Mouse (Mus musculus): ENCODE measurements around the gene Atf7. TPM values are rescaled to one million over a fixed set of nuclear protein-coding genes. Genes with fewer than 3 reads are reported as not detected.
"Not testable (repeated sequence)": the region's sequence is repeated elsewhere in the genome, so short reads cannot be mapped to it uniquely, and the experiment has no call there.

Atf7 gene
- total RNA-seq, 2 experiments from 2014 or later = 19.4 to 93.1 TPM

GRCm38 (mm10) chr15:102623121-102623520 lies 2.1 kb downstream of the Atf7 start:
- no peak for ATAC-seq (replicated peaks; ENCODE audit: low FRiP score, poor library complexity, severe bottlenecking)

DNA sequence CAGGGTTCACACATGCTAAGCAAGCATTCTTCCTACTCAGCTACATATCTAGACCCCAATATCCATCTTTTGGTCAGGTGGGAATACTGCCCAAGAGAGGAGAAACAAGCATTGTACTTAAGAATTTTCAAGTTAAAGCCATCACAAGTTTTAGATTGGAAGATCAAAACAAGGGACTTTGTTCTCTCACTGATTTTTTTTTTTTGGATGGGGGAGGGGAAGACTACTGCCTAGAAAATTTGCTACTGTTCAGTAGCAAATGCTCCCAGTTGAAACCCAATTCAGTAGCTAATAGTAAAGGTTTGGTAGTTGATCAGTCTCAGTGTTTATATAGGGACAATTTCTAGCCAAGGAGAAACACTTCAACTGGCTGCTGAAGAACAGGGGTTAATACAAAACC lies 2.7 kb downstream of the Atf7 start:
- ATAC-seq (replicated peaks; ENCODE audit: low FRiP score, poor library complexity, severe bottlenecking) = no peak

- no peak for ATAC-seq (replicated peaks; ENCODE audit: low FRiP score, poor library complexity, severe bottlenecking)
Measured at GRCm38 (mm10) chr15:102620765-102621164, 4.5 kb downstream of the Atf7 start.

- no peak for ATAC-seq (replicated peaks; ENCODE audit: low FRiP score, poor library complexity, severe bottlenecking)
Measured at GRCm38 (mm10) chr15:102619486-102619885, 5.8 kb downstream of the Atf7 start.

DNA sequence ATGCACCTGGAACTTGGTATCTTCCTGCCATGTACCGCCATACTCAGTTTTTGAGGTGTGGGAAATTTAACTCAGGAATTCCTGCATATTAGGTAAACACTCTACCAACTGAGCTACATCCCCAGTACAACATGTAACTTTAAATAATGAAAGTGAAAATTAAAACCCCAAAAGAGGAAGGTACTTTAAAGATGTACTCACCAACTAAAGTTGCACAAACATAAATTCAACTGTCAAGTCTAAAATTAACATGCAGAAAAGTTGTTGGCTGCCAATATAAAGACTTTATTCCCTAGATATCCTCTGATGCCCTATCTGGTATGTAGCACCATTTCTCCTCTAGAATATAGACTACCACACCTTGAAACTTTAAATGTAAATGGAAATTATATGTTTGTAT lies 7.6 kb downstream of the Atf7 start:
- ATAC-seq (replicated peaks; ENCODE audit: low FRiP score, poor library complexity, severe bottlenecking) = no peak

DNA sequence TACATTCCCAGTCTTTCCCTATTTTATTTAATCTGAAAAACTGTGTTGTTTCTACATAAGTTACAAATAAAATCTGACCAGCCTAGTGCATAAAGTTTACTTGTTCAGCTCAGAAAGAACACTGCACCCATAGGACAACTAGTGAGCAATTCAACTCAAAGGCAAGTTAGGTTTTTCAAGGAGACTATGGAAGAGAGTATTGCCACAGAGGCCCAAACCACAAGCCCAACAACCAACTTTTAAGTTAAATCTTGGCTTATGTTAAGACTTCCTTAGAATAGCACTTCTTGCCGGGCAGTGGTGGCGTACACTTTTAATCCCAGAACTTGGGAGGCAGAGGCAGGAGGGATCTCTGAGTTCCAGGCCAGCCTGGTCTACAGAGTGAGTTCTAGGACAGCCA lies 9.1 kb downstream of the Atf7 start:
- ATAC-seq (replicated peaks; ENCODE audit: low FRiP score, poor library complexity, severe bottlenecking) = no peak

GRCm38 (mm10) chr15:102614224-102614623 lies 11.0 kb downstream of the Atf7 start:
- ATAC-seq (replicated peaks; ENCODE audit: low FRiP score, poor library complexity, severe bottlenecking) = no peak

- no peak for ATAC-seq (replicated peaks; ENCODE audit: low FRiP score, poor library complexity, severe bottlenecking)
Measured at GRCm38 (mm10) chr15:102612966-102613365, 12.3 kb downstream of the Atf7 start.

- ATAC-seq (replicated peaks; ENCODE audit: low FRiP score, poor library complexity, severe bottlenecking) = not testable (repeated sequence)
Measured at GRCm38 (mm10) chr15:102608586-102608985, 16.7 kb downstream of the Atf7 start.

DNA sequence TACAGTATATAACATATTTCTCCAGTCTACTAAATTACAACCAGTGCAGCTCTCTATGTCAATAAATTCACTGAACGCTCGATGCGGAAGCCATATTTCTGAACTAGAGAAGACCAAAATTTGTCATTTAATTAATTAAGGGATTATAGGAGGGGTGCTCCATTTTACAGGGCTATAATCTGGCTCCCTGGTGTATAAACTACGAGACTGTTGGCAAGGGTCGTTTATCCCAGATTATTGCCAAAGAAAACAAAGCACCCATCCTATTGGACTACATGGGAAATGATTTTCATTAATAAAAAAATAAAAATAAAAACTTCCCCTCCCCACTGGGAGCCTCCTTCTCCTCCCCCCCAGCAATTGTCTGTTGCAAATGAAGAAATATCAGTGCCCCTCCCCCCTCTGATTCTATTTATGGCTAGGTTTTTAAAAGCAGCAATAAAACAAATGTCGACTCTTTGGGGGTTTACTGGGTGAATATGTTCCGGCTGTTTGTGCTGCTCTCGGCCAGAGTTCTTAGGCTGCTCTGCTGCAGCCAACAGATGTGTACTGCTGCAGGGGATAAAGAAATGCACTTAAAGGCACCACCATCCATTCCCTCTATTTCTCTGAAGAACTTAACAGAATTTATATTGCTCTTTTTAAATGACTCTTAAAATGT lies 31.1 kb downstream of the Atf7 start:
- no peak for ATAC-seq (replicated peaks; ENCODE audit: low FRiP score, poor library complexity, severe bottlenecking)

DNA sequence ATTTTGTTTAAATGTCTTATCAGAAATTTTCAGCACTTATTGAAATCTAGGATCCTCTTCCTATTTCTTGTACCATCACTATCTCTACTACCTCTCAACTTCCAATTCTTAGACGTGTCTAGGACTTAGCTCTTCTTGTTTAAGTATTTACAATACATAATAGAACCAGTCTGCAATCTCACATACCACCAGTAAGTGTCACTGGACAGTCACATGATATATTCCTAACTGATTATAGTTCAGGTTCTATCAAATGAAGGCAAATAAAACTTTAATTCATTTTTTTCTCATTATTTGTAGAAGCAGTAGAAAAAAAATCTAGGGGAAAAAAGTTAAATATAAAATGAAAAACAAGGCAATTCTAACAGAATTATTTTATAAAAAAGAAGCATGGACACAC lies 32.6 kb downstream of the Atf7 start:
- ATAC-seq (replicated peaks; ENCODE audit: low FRiP score, poor library complexity, severe bottlenecking) = no peak

DNA sequence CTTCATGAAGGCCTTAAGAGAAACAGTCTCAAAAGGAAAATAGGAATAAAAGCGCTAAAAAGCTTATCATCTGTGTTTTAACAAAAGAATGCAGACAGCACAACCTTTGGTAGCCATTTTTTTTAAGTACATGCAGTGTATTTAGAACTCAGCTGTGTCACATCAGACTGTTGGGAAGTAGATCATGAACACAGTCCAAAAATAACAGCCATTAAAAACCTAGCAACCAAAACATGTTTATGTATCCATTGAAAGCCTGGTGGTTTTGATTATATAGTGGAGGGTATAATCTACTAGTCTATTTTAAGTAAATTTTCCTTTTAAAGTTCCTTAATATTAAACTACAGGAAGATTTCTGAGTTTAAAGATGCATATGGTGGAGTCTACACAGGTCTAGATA lies 34.7 kb downstream of the Atf7 start:
- no peak for ATAC-seq (replicated peaks; ENCODE audit: low FRiP score, poor library complexity, severe bottlenecking)

- ATAC-seq (replicated peaks; ENCODE audit: low FRiP score, poor library complexity, severe bottlenecking) = no peak
Measured at GRCm38 (mm10) chr15:102589826-102590225, 35.4 kb downstream of the Atf7 start.

- no peak for ATAC-seq (replicated peaks; ENCODE audit: low FRiP score, poor library complexity, severe bottlenecking)
Measured at GRCm38 (mm10) chr15:102585501-102585900, 39.8 kb downstream of the Atf7 start.

- no peak for ATAC-seq (replicated peaks; ENCODE audit: low FRiP score, poor library complexity, severe bottlenecking)
Measured at GRCm38 (mm10) chr15:102583708-102584383, 41.4 kb downstream of the Atf7 start.

DNA sequence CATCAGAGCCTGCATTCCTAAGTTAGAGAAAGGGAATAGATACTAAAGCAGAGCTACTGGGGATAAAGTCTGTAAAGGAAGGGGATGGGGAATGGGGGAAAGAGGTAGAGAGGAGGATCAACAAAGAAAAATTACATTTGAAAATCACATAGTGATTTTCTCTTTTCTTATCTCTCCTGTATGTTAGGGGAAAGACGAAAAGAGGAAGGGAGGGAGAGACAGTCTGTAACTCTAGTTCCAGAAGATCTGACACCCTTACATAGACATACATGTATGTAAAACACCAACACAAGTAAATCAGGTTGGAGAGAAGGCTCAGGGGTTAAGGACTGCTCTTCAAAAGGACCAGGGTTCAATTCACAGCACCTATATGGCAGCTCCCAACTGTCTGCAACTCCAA lies 44.1 kb downstream of the Atf7 start:
- ATAC-seq (replicated peaks; ENCODE audit: low FRiP score, poor library complexity, severe bottlenecking) = no peak

GRCm38 (mm10) chr15:102578351-102578750 lies 46.9 kb downstream of the Atf7 start:
- ATAC-seq (replicated peaks; ENCODE audit: low FRiP score, poor library complexity, severe bottlenecking) = no peak

GRCm38 (mm10) chr15:102576972-102577371 lies 48.3 kb downstream of the Atf7 start:
- ATAC-seq (replicated peaks; ENCODE audit: low FRiP score, poor library complexity, severe bottlenecking) = no peak

DNA sequence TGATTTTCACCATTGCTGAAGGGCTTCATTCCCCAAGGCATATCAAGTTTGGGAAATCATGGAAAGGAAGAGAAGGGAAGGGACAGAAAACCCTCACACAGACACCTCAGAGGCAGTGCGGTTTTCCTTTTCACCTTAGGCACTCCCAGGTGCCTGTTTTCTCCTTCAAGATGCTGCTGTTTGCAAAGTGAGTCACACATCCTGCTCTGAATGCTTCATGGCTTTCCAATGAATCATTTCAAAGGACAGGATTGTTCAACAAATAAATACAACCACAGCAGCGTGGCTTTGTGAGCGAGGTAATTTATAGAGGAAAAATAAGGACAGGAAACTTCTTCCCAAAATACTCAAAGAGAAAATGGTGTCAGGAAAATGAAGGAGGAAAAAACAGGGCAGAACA lies 53.2 kb downstream of the Atf7 start:
- ATAC-seq (replicated peaks; ENCODE audit: low FRiP score, poor library complexity, severe bottlenecking) = no peak

GRCm38 (mm10) chr15:102567849-102568248 lies 57.4 kb downstream of the Atf7 start:
- ATAC-seq (replicated peaks; ENCODE audit: low FRiP score, poor library complexity, severe bottlenecking) = no peak

GRCm38 (mm10) chr15:102563681-102564080 lies 61.6 kb downstream of the Atf7 start:
- no peak for ATAC-seq (replicated peaks; ENCODE audit: low FRiP score, poor library complexity, severe bottlenecking)

GRCm38 (mm10) chr15:102563061-102563460 lies 62.2 kb downstream of the Atf7 start:
- ATAC-seq (replicated peaks; ENCODE audit: low FRiP score, poor library complexity, severe bottlenecking) = no peak
